Mouse (Mus musculus) brain, embryonic 14.5 days (tissue): ENCODE measurements around the gene Nectin2.

Experiments
- CTCF ChIP-seq: fragments of 200-500 bp; IDR thresholded peaks from 2 replicates; pipeline ENCODE4 v1.5.1; 2012; ENCODE audit warnings: inconsistent platforms, mild to moderate bottlenecking, moderate library complexity, borderline replicate concordance; ENCODE audit not compliant: insufficient read depth, insufficient read length; ENCODE audit errors: extremely low read depth
- POLR2A ChIP-seq: fragments of 200-500 bp; IDR thresholded peaks from 2 replicates; pipeline ENCODE4 v1.6.1; 2012; ENCODE audit warnings: mild to moderate bottlenecking, inconsistent platforms, borderline replicate concordance; ENCODE audit not compliant: poor library complexity, insufficient read depth, insufficient read length, severe bottlenecking; ENCODE audit errors: extremely low read depth

DNA sequence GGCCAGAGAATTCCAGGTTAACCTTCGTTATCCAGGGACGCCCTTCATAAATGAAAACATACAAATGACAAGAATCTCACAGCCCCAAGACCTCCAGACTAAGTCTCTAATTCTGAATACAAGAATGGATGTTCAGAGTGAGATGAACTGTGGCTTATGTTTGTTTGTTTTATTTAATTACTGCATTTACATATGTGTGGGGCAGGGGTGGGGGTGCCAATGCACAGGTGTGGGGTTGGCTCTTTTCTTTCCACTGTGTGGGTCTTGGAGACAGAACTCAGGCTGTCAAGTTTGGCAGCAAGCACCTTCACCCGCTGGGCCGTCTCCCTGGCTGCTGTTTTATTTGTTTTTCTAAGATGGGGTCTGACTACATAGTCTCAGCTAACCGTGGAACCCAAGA lies 7.8 kb downstream of the Nectin2 start:
- TF ChIP-seq CTCF, result no peak
- TF ChIP-seq POLR2A, result no peak
